9 mouse cellular contexts compared by ENCODE assay signal in the genomic region with DNA sequence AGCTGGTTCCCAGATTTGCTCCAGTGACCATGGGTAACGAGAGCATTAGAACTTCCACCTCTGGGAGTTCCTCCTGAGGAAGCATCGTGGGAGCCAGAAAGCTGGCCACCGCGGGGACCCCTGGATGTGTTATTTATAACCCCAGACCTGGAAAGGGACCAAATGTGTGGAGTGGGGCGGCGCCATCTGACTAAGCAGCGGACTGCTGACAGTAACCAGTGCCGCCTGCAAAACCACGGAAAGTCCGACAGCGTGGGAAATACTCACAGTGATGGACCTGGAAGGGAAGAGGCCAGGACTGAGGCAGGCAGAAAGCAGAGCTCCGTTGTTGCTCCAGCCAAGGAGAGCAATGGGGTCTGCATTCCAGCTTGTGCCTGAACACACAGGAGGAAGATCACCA. TPM values are rescaled to one million over a fixed set of nuclear protein-coding genes. Genes with fewer than 3 reads are reported as not detected.
DNase-seq lines count a peak whose midpoint lies in the region; ATAC-seq and TF ChIP-seq lines count a peak whose summit lies in the region.
"Had no signal": no experiment of that assay in that cellular context is flagged by ENCODE, and none has a peak within 500 bp of the region (broad histone marks: within the 10 kb centered on the region; RNA-seq: fewer than 3 reads in every experiment).

Gene Notch1, minus strand, starts transcription at position 389 of the 400 bp plus-strand sequence.

- no peaks in the 10 kb centered on the region for H3K36me3 ChIP-seq in liver, postnatal 0 days (replicated peaks; ENCODE audit: insufficient read depth, low read length)
- H3K36me3 ChIP-seq in stomach, embryonic 15.5 days = no peaks in the 10 kb centered on the region

- WGBS in liver, postnatal 0 days (ENCODE audit: insufficient replicate concordance) = 37% methylated on average over 12 of the region's 12 CpGs
- 29% methylated on average over 12 of the region's 12 CpGs for WGBS in stomach, embryonic 15.5 days

- H3K27ac ChIP-seq in left cerebral cortex, adult 2 months = no peak within 1 kb of the TSS
- H3K27ac ChIP-seq in cortical plate, adult 2 months (ENCODE audit: insufficient read depth, low read length) = no peak within 1 kb of the TSS
- peak within 1 kb of the TSS; percentile 1; the same call in 1 of the 2 replicates for H3K27ac ChIP-seq in liver, postnatal 0 days (ENCODE audit: low read depth)
- peak within 1 kb of the TSS; percentile 69 for H3K27ac ChIP-seq in stomach, embryonic 15.5 days

- TF ChIP-seq CTCF in left cerebral cortex, adult 2 months (IDR thresholded peaks at IDR 0.05) = no peak
- TF ChIP-seq CTCF in cortical plate, adult 2 months (IDR thresholded peaks at IDR 0.05; ENCODE audit: extremely low read depth, insufficient read depth, low read length) = no peak
- no peak for TF ChIP-seq CTCF in liver, postnatal 0 days (IDR thresholded peaks at IDR 0.05; ENCODE audit: low read depth)

- no peaks in the 10 kb centered on the region for H3K4me1 ChIP-seq in cortical plate, adult 2 months (ENCODE audit: control insufficient read depth, insufficient read depth, low read length)
- H3K4me1 ChIP-seq in liver, postnatal 0 days (ENCODE audit: insufficient read depth) = peaks cover 8% of the 10 kb centered on the region; the same call in 1 of the 2 replicates
- H3K4me1 ChIP-seq in stomach, embryonic 15.5 days = peaks cover 46% of the 10 kb centered on the region

- H3K4me3 ChIP-seq in left cerebral cortex, adult 2 months = no peak within 1 kb of the TSS
- no peak within 1 kb of the TSS for H3K4me3 ChIP-seq in cortical plate, adult 2 months (ENCODE audit: insufficient read depth, low read length)
- H3K4me3 ChIP-seq in liver, postnatal 0 days (ENCODE audit: low read depth, low read length) = no peak within 1 kb of the TSS
- no peak within 1 kb of the TSS for H3K4me3 ChIP-seq in stomach, embryonic 15.5 days (replicated peaks)

- H3K9me3 ChIP-seq in liver, postnatal 0 days (ENCODE audit: low read length) = no peaks in the 10 kb centered on the region
- H3K9me3 ChIP-seq in stomach, embryonic 15.5 days = no peaks in the 10 kb centered on the region

- no peak within 1 kb of the TSS for H3K9ac ChIP-seq in liver, postnatal 0 days (replicated peaks)
- no peak within 1 kb of the TSS for H3K9ac ChIP-seq in stomach, embryonic 15.5 days

- H3K27me3 ChIP-seq in liver, postnatal 0 days (ENCODE audit: insufficient read depth, low read length) = no peaks in the 10 kb centered on the region
- H3K27me3 ChIP-seq in stomach, embryonic 15.5 days (replicated peaks) = no peaks in the 10 kb centered on the region

- no peak for TF ChIP-seq EP300 in liver, postnatal 0 days (IDR thresholded peaks at IDR 0.05; ENCODE audit: low read depth)

- ATAC-seq in liver, postnatal 0 days = no peak
- ATAC-seq in stomach, embryonic 15.5 days (ENCODE audit: insufficient read depth, low FRiP score, low read depth) = peak; percentile 73; the same call in 1 of the 2 replicates

- no peak for TF ChIP-seq POLR2A in cortical plate, adult 2 months (IDR thresholded peaks at IDR 0.05; ENCODE audit: extremely low read depth, insufficient read depth, low read length)

- intact Hi-C loops in left cerebral cortex, adult 2 months (cut with DNase I) = no loop called here

- no peak for DNase-seq in left cerebral cortex, adult 2 months (ENCODE audit: extremely low spot score in 1 of 2, low spot score in 2 of 2)
- DNase-seq in left cerebral cortex, adult 9 months (ENCODE audit: low spot score in 2 of 2) = no peak
- peak; percentile 86 to 87 for DNase-seq in heart, adult 9 months (ENCODE audit: low spot score in 2 of 2)
- DNase-seq in kidney, adult 18-20 months = peak; percentile 65
- DNase-seq in liver, postnatal 0 days = no peak
- DNase-seq in right cerebral cortex, postnatal 4 days = no peak

- H3K4me2 ChIP-seq in liver, postnatal 0 days (ENCODE audit: low read depth, low read length) = no peak within 1 kb of the TSS
- peak within 1 kb of the TSS; percentile 29 for H3K4me2 ChIP-seq in stomach, embryonic 15.5 days

RNA-seq across cellular contexts. Expression of gene Notch1, which starts in this region (rescaled TPM):
- 10 to 100 TPM; 23.8 to 23.9 TPM for total RNA-seq in left cerebral cortex, adult 2 months (2021)
- polyA plus RNA-seq in cortical plate, adult 2 months (2012; rRNA removed) = 10.9 and 11.1 TPM in 2 replicates
- polyA plus RNA-seq in liver, postnatal 0 days (2015; fragmentation: Nextera tagmentation; extraction: Ambion mirVana) = 2.0 and 2.1 TPM in 2 replicates
- 16.1 and 17.9 TPM in 2 replicates for polyA plus RNA-seq in stomach, embryonic 15.5 days (2015; fragmentation: Nextera tagmentation; extraction: Ambion mirVana)
- total RNA-seq: MEL had no signal

Comparison
In these comparisons a context has a peak if more than half of its experiments do, and no peak if none do; other contexts are left out.
1. DNase-seq: peak in heart, adult 9 months (2 of 2) and kidney, adult 18-20 months (single experiment); none in left cerebral cortex, adult 2 months (0 of 2), left cerebral cortex, adult 9 months (0 of 2), liver, postnatal 0 days (single experiment) and right cerebral cortex, postnatal 4 days (single experiment).
2. H3K27ac ChIP-seq: peak in liver, postnatal 0 days (single experiment) and stomach, embryonic 15.5 days (single experiment); none in left cerebral cortex, adult 2 months (single experiment) and cortical plate, adult 2 months (single experiment).